8 mouse cellular contexts compared by ENCODE assay signal in the genomic region with DNA sequence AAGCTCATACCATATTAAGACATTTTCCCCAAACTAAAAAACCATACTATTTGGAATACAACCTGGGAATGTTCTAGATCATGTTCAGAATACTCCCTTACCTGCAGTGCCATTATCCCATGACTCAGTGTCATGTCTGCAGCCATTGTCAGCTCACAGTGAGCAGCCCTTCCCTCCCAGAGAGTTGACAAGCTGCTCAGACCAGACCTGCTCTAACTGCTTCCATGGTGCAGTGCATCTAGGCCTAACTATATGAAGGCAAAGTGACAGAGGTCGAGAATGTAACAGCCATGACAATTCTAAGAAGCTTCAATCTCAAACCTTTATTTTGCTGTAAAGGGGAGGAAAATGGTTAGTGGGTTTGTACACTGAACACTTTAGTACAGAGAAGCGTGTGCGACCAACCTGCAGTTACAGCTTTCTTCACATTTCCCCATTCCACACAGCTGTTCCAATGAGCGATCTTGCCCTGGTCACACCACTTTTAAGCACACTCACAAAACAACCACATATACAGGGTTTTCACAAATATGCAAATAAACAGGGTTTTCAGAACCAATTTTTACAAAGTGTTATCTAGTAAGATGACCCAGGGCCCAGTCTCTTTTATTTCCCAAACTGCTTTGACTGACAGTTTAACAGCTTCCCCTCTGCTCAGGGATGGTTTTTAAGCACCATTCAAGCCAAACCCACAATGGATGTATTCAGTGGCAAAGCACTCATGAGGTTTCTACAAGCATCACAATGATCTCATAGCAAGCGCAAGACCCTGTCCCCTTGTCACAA. TPM values are rescaled to one million over a fixed set of nuclear protein-coding genes. Genes with fewer than 3 reads are reported as not detected.
A peak's percentile ranks its signal among the peaks of the same experiment; 100 is the strongest.
DNase-seq lines count a peak whose midpoint lies in the region; ATAC-seq and TF ChIP-seq lines count a peak whose summit lies in the region.

No protein-coding gene starts in this region.

- no peaks in the 10 kb centered on the region for H3K9me3 ChIP-seq in kidney, embryonic 14.5 days (ENCODE audit: control insufficient read depth, low read length)
- no peaks in the 10 kb centered on the region for H3K9me3 ChIP-seq in MEL (replicated peaks; ENCODE audit: insufficient read depth, low read length)
- H3K9me3 ChIP-seq in forebrain, embryonic 12.5 days: no peaks in the 10 kb centered on the region
- H3K9me3 ChIP-seq in liver, embryonic 11.5 days (ENCODE audit: control insufficient read depth, low read length): no peaks in the 10 kb centered on the region

- no peak for ATAC-seq in kidney, embryonic 14.5 days (ENCODE audit: low FRiP score, low TSS enrichment)
- no peak for ATAC-seq in forebrain, embryonic 12.5 days (ENCODE audit: low FRiP score)
- no peak for ATAC-seq in liver, embryonic 11.5 days (replicated peaks; ENCODE audit: low FRiP score)

- peak overlapping the region; percentile 66 for H3K4me2 ChIP-seq in kidney, embryonic 14.5 days (replicated peaks; ENCODE audit: low read depth, low read length)
- H3K4me2 ChIP-seq in forebrain, embryonic 12.5 days: 0 out of 2 replicates have a peak overlapping the region, but pooled peaks have one; percentile 2
- H3K4me2 ChIP-seq in liver, embryonic 11.5 days: peak overlapping the region; percentile 78

- H3K79me2 ChIP-seq in MEL (ENCODE audit: control insufficient read depth, insufficient read depth, low read length, poor library complexity): peaks cover 38% of the 10 kb centered on the region

- H3K27me3 ChIP-seq in kidney, embryonic 14.5 days (ENCODE audit: control insufficient read depth, insufficient read depth, low read length): no peaks in the 10 kb centered on the region
- H3K27me3 ChIP-seq in MEL (ENCODE audit: control insufficient read depth in 1 of 2, insufficient read depth in 2 of 2, low read length in 2 of 2): no peaks in the 10 kb centered on the region
- H3K27me3 ChIP-seq in forebrain, embryonic 12.5 days: no peaks in the 10 kb centered on the region
- no peaks in the 10 kb centered on the region for H3K27me3 ChIP-seq in liver, embryonic 11.5 days (replicated peaks; ENCODE audit: control insufficient read depth, insufficient read depth, low read length)

- H3K9ac ChIP-seq in kidney, embryonic 14.5 days (ENCODE audit: low read depth, low read length): no peak overlapping the region
- H3K9ac ChIP-seq in MEL (ENCODE audit: control insufficient read depth, low read depth, low read length, poor library complexity, severe bottlenecking): peak overlapping the region; percentile 93
- no peak overlapping the region for H3K9ac ChIP-seq in forebrain, embryonic 12.5 days
- peak overlapping the region; percentile 65 for H3K9ac ChIP-seq in liver, embryonic 11.5 days (ENCODE audit: low read depth, low read length)

- TF ChIP-seq EP300 in MEL (IDR thresholded peaks at IDR 0.05; ENCODE audit: low read depth in 1 of 2, low read length in 2 of 2): 0 out of 4 replicates have a peak, but pooled peaks of 1 of the 2 experiments have one; percentile 1

- no peak for TF ChIP-seq CTCF in MEL (IDR thresholded peaks at IDR 0.05 in 2 of 3, conservative IDR thresholded peaks at IDR 0.05 in 1 of 3; ENCODE audit: control insufficient read depth in 1 of 3, insufficient read depth in 1 of 3, low read depth in 2 of 3, low read length in 3 of 3, poor library complexity in 1 of 3, severe bottlenecking in 1 of 3)

- TF ChIP-seq RAD21 in MEL (IDR thresholded peaks at IDR 0.05; ENCODE audit: low read depth, low read length): no peak

- WGBS in kidney, embryonic 14.5 days: 48% methylated on average over 5 of the region's 5 CpGs
- whole genome bisulfite sequencing in forebrain, embryonic 12.5 days: 43% methylated on average over 5 of the region's 5 CpGs
- WGBS in liver, embryonic 11.5 days: 67% methylated on average over 5 of the region's 5 CpGs

- peak in 1 of 2 experiments; percentile 30; a peak in 2 of 4 replicates for TF ChIP-seq POLR2A in MEL (IDR thresholded peaks at IDR 0.05; ENCODE audit: control insufficient read depth in 1 of 2, insufficient read depth in 1 of 2, low read depth in 1 of 2, low read length in 2 of 2, poor library complexity in 1 of 2)

- intact Hi-C loops in gastrocnemius, postnatal 14 days (cut with DNase I; ENCODE audit: low total_unique reads): no loop called here

- DNase-seq in kidney, adult 11 months: no peak
- DNase-seq in MEL (ENCODE audit: low read depth, low spot score): peak; percentile 65
- DNase-seq in liver, embryonic 11.5 days (ENCODE audit: low spot score): no peak
- DNase-seq in right cerebral cortex, postnatal 4 days: no peak
- no peak for DNase-seq in thymus, postnatal 4 days
- no peak for DNase-seq in gastrocnemius, postnatal 14 days

- H3K4me3 ChIP-seq in kidney, embryonic 14.5 days (ENCODE audit: low read length): peak overlapping the region; percentile 34; the same call in 1 of the 2 replicates
- H3K4me3 ChIP-seq in MEL (ENCODE audit: control insufficient read depth in 1 of 2, insufficient read depth in 1 of 2, low read depth in 2 of 2, low read length in 2 of 2): peak overlapping the region; percentile 79 to 93
- H3K4me3 ChIP-seq in forebrain, embryonic 12.5 days (replicated peaks): no peak overlapping the region
- H3K4me3 ChIP-seq in liver, embryonic 11.5 days (ENCODE audit: low read depth, low read length): peak overlapping the region; percentile 46; the same call in 1 of the 2 replicates

- no peaks in the 10 kb centered on the region for H3K36me3 ChIP-seq in kidney, embryonic 14.5 days (ENCODE audit: control insufficient read depth, insufficient read depth, low read length)
- H3K36me3 ChIP-seq in MEL (ENCODE audit: control insufficient read depth in 1 of 2, insufficient read depth in 2 of 2, low read length in 2 of 2): peaks cover 0 to 23% of the 10 kb centered on the region in 2 experiments; a peak in 3 of 4 replicates
- no peaks in the 10 kb centered on the region for H3K36me3 ChIP-seq in forebrain, embryonic 12.5 days (replicated peaks)
- H3K36me3 ChIP-seq in liver, embryonic 11.5 days (ENCODE audit: control insufficient read depth, insufficient read depth, low read length): no peaks in the 10 kb centered on the region

- peak overlapping the region; percentile 49; the same call in 1 of the 2 replicates for H3K27ac ChIP-seq in kidney, embryonic 14.5 days (ENCODE audit: low read depth, low read length)
- H3K27ac ChIP-seq in MEL (ENCODE audit: control insufficient read depth, low read depth, low read length): peak overlapping the region; percentile 96
- H3K27ac ChIP-seq in forebrain, embryonic 12.5 days: peak overlapping the region; percentile 59
- H3K27ac ChIP-seq in liver, embryonic 11.5 days (ENCODE audit: low read depth, low read length): peak overlapping the region; percentile 98

- H3K4me1 ChIP-seq in kidney, embryonic 14.5 days (ENCODE audit: control insufficient read depth, insufficient read depth, low read length): peaks cover 49% of the 10 kb centered on the region
- H3K4me1 ChIP-seq in MEL (ENCODE audit: control insufficient read depth in 1 of 2, insufficient read depth in 2 of 2, low read length in 2 of 2): peaks cover 3 to 30% of the 10 kb centered on the region in 2 experiments
- peaks cover 68% of the 10 kb centered on the region for H3K4me1 ChIP-seq in forebrain, embryonic 12.5 days
- H3K4me1 ChIP-seq in liver, embryonic 11.5 days (replicated peaks; ENCODE audit: control insufficient read depth, insufficient read depth, low read length): peaks cover 53% of the 10 kb centered on the region

TF ChIP-seq in MEL, 35 proteins besides CTCF, POLR2A, EP300 and RAD21 (continues in another document):
- TF ChIP-seq ZKSCAN1 (IDR thresholded peaks at IDR 0.05; ENCODE audit: low read depth, low read length): no peak
- TF ChIP-seq MAFK (IDR thresholded peaks at IDR 0.05; ENCODE audit: borderline replicate concordance, low read depth, low read length): no peak
- no peak for TF ChIP-seq ZC3H11A (IDR thresholded peaks at IDR 0.05; ENCODE audit: low read depth, low read length)
- peak; percentile 28; the same call in 1 of the 2 replicates for TF ChIP-seq MYB (IDR thresholded peaks at IDR 0.05; ENCODE audit: low read depth, low read length)
- no peak for TF ChIP-seq HCFC1 (IDR thresholded peaks at IDR 0.05; ENCODE audit: low read depth, low read length)
- TF ChIP-seq MAZ (IDR thresholded peaks at IDR 0.05; ENCODE audit: low read depth, low read length): no peak
- TF ChIP-seq TAL1 (IDR thresholded peaks at IDR 0.05; ENCODE audit: low read length): no peak
- TF ChIP-seq ZMIZ1 (IDR thresholded peaks at IDR 0.05; ENCODE audit: low read depth, low read length): no peak
- no peak for TF ChIP-seq ELF1 (IDR thresholded peaks at IDR 0.05; ENCODE audit: low read depth, low read length)
- TF ChIP-seq SMC3 (IDR thresholded peaks at IDR 0.05; ENCODE audit: low read depth, low read length): no peak
- no peak for TF ChIP-seq GATA1 (IDR thresholded peaks at IDR 0.05; ENCODE audit: low read depth, low read length)

RNA-seq across cellular contexts. Expression of a gene that starts 32.9 kb away (rescaled TPM):
- 17.4 and 26.5 TPM in 2 replicates for polyA plus RNA-seq in kidney, embryonic 14.5 days (2014; fragmentation: Nextera tagmentation; extraction: Ambion mirVana)
- total RNA-seq in MEL (2012; rRNA removed): 20.8 and 22.8 TPM in 2 replicates
- 10 to 100 TPM in 1 of 2 experiments, not detected in 1; 34.4 TPM for polyA plus RNA-seq in MEL (2012; ENCODE audit: insufficient read depth in 1 of 2, insufficient read length in 2 of 2, low read depth in 1 of 2, low replicate concordance in 2 of 2, missing spikeins in 1 of 2)
- 25.6 and 25.9 TPM in 2 replicates for polyA plus RNA-seq in forebrain, embryonic 12.5 days (2016; fragmentation: Nextera tagmentation; extraction: Ambion mirVana)
- polyA plus RNA-seq in liver, embryonic 11.5 days (2014; fragmentation: Nextera tagmentation; extraction: Ambion mirVana): 26.8 and 27.9 TPM in 2 replicates
- total RNA-seq in gastrocnemius, postnatal 14 days (2021): 1 to 10 TPM; 7.1 to 7.7 TPM

RNA-seq across cellular contexts. Expression of a gene that starts 35.4 kb away (rescaled TPM):
- 3.3 and 3.5 TPM in 2 replicates for polyA plus RNA-seq in kidney, embryonic 14.5 days (2014; fragmentation: Nextera tagmentation; extraction: Ambion mirVana)
- 20.7 and 23.5 TPM in 2 replicates for total RNA-seq in MEL (2012; rRNA removed)
- 10 to 100 TPM in 1 of 2 experiments, not detected in 1; 30.7 TPM for polyA plus RNA-seq in MEL (2012; ENCODE audit: insufficient read depth in 1 of 2, insufficient read length in 2 of 2, low read depth in 1 of 2, low replicate concordance in 2 of 2, missing spikeins in 1 of 2)
- 1.3 and 1.8 TPM in 2 replicates for polyA plus RNA-seq in forebrain, embryonic 12.5 days (2016; fragmentation: Nextera tagmentation; extraction: Ambion mirVana)
- polyA plus RNA-seq in liver, embryonic 11.5 days (2014; fragmentation: Nextera tagmentation; extraction: Ambion mirVana): 7.5 and 8.2 TPM in 2 replicates
- total RNA-seq in gastrocnemius, postnatal 14 days (2021): 1 to 10 TPM; 2.1 to 2.3 TPM

RNA-seq across cellular contexts. Expression of a gene that starts 51.8 kb away (rescaled TPM):
- 2.9 and 4.0 TPM in 2 replicates for polyA plus RNA-seq in kidney, embryonic 14.5 days (2014; fragmentation: Nextera tagmentation; extraction: Ambion mirVana)
- 1.9 and 2.1 TPM in 2 replicates for total RNA-seq in MEL (2012; rRNA removed)
- polyA plus RNA-seq in MEL (2012; ENCODE audit: insufficient read depth in 1 of 2, insufficient read length in 2 of 2, low read depth in 1 of 2, low replicate concordance in 2 of 2, missing spikeins in 1 of 2): 1 to 10 TPM in 1 of 2 experiments, not detected in 1; 2.2 TPM
- 11.1 and 12.8 TPM in 2 replicates for polyA plus RNA-seq in forebrain, embryonic 12.5 days (2016; fragmentation: Nextera tagmentation; extraction: Ambion mirVana)
- polyA plus RNA-seq in liver, embryonic 11.5 days (2014; fragmentation: Nextera tagmentation; extraction: Ambion mirVana): 3.9 and 4.2 TPM in 2 replicates
- total RNA-seq in gastrocnemius, postnatal 14 days (2021): under 1 TPM; 0.42 to 0.66 TPM

Comparison
In these comparisons a context has a peak if more than half of its experiments do, and no peak if none do; other contexts are left out.
1. H3K4me2 ChIP-seq: peak in every context shown above with its lines; median percentile 78 in liver, embryonic 11.5 days; 66 in kidney, embryonic 14.5 days; 2 in forebrain, embryonic 12.5 days.
2. H3K9ac ChIP-seq: peak in MEL (single experiment) and liver, embryonic 11.5 days (single experiment); none in kidney, embryonic 14.5 days (single experiment) and forebrain, embryonic 12.5 days (single experiment).
3. Peak in every context shown above with its lines, with median percentiles within 50 percentile points of each other: H3K27ac ChIP-seq.